Mouse (Mus musculus) gastrocnemius, postnatal 14 days (tissue): ENCODE measurements around the gene Rpl18a. TPM values are rescaled to one million over a fixed set of nuclear protein-coding genes. Genes with fewer than 3 reads are reported as not detected.

Source experiments
- microRNA-seq, 2 experiments: library from miRNA; unstranded; fragments of <30 nt; microRNA quantifications; one replicate each; pipeline ENCODE4 v1.2.0; 2021
- total RNA-seq, 2 experiments: library from RNA; stranded (reverse); gene quantifications; 2 replicates each; pipeline ENCODE4 v1.2.3; 2021

Gene Rpl18a
- total RNA-seq, 2 experiments from 2014 or later, result 1,213 to 1,382 TPM

Small RNA genes within 50 kb of the gene (microRNA-seq; reads per million reads assigned to microRNA genes)
- gene Mir1969 (1.5 to 4.1 reads per million in 2 experiments), gene Mir7067 (0.50 to 1.6 reads per million in 2 experiments)

Other genes starting within 250 kb of the Rpl18a start
- gene Pgpep1, start 237.0 kb downstream of the Rpl18a start, total RNA-seq, result 10 to 100 TPM; 18.2 to 21.6 TPM
- 10 to 100 TPM; 65.9 to 77.0 TPM for gene Lsm4, start 224.2 kb downstream of the Rpl18a start, total RNA-seq
- gene Jund, start 198.5 kb downstream of the Rpl18a start, total RNA-seq, result 10 to 100 TPM; 73.5 to 87.4 TPM
- gene Iqcn, start 194.0 kb downstream of the Rpl18a start, total RNA-seq, result under 1 TPM in 1 of 2 experiments, not detected in 1; 0.04 TPM
- gene Gm3336, start 178.9 kb downstream of the Rpl18a start, total RNA-seq, result not detected
- gene Pde4c, start 173.7 kb downstream of the Rpl18a start, total RNA-seq, result 1 to 10 TPM; 2.9 to 3.4 TPM
- 10 to 100 TPM; 44.3 to 45.1 TPM for gene Rab3a, start 142.7 kb downstream of the Rpl18a start, total RNA-seq
- 10 to 100 TPM; 28.3 to 31.9 TPM for gene Mpv17l2, start 136.5 kb downstream of the Rpl18a start, total RNA-seq
- 10 to 100 TPM; 23.0 to 27.9 TPM for gene Pik3r2, start 120.7 kb downstream of the Rpl18a start, total RNA-seq
- 1 to 10 TPM; 5.2 to 7.0 TPM for gene Mast3, start 92.4 kb downstream of the Rpl18a start, total RNA-seq
- gene Il12rb1, start 89.0 kb downstream of the Rpl18a start, total RNA-seq, result under 1 TPM in 1 of 2 experiments, not detected in 1; 0.09 TPM
- gene Arrdc2, start 57.7 kb downstream of the Rpl18a start, total RNA-seq, result 10 to 100 TPM in 1 of 2 experiments, 1 to 10 TPM in 1; 4.8 to 71.3 TPM
- 1 to 10 TPM; 5.4 to 6.6 TPM for gene Kcnn1, start 34.2 kb downstream of the Rpl18a start, total RNA-seq
- 10 to 100 TPM; 50.3 to 50.9 TPM for gene Ccdc124, start 23.5 kb downstream of the Rpl18a start, total RNA-seq
- under 1 TPM in 1 of 2 experiments, not detected in 1; 0.08 TPM for gene Slc5a5, start 4.7 kb downstream of the Rpl18a start, total RNA-seq
- gene Map1s, start 8.5 kb upstream of the Rpl18a start, total RNA-seq, result 10 to 100 TPM; 13.8 to 15.5 TPM